Mouse (Mus musculus): ENCODE measurements around the gene Strn4. TPM values are rescaled to one million over a fixed set of nuclear protein-coding genes. Genes with fewer than 3 reads are reported as not detected.

The Strn4 gene
- 252 and 277 TPM in 2 replicates for polyA plus RNA-seq (2012; rRNA removed)

DNA sequence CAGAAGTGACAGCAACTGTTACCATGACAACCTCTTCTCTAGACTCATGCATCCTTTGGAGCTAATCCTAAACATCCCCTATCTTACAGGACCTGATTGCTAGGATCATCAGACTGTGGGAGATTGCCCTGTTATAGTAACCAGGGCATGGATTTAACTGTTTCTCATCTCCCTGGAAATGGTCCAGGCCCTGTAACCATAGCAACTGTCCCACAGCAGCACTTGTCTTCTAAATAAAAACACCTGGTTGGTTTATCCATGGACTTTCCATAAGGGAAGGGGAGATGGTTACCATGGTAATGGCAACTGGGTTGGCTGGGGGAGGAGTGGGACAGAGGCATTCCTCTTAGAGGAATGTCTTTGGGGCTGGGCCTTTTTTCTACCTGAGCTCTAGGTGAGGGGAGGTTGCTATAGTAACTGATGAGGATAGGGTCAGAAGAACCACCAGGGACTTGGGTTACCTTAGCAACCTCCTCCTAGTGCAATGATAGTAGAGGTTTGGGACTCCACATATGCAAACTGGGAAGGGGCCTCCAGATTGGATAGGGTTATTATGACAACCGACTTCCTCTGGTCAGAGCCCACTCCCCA is at the start of gene Strn4:
Gene Strn4, plus strand, starts transcription at position 539 of the 591 bp plus-strand sequence.

DNA sequence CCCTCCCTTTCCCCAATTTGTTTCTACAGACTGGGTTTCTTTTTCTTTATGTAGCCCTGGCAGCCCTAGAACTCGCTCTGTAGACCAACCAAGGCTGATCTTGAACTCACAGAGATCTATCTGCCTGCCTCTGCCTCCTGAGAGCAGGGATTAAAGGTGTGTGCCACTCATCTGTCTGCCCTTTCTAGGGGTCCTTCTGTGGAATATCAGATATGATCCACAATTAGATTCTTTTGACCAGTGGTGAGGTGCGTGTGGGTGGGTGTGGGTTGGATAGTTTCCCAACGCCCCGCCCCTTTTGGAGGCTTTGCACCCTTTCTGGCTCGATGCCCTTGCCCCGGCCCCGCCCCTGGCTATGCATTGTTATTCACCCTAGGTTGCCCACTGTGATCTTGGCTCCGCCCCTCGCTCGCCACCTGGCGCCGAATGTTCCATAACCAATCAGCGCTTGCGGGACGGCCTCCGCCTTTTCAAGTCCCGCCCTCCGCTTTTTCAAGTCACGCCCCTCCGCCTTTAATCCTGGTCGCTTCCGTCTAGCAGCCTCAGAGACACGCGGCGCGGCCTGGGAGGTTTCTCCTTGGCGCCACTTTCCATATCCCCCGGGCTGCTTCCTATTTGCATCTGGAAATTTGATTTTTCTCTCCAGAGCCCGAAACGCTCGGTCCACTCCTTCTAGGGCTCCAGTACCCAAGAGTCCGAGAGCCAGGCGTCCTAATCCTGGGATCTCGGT is 34.7 kb upstream of the Strn4 start, which contains the start of gene Slc1a5:
Gene Slc1a5, plus strand, starts transcription at position 516 of the 730 bp plus-strand sequence.

GRCm38 (mm10) chr7:16816475-16817122 is 910 bp downstream of the Strn4 start, which contains the start of gene Fkrp:
Gene Fkrp (minus strand): TSS chr7:16816732.

GRCm38 (mm10) chr7:16842645-16843063 is 27.0 kb downstream of the Strn4 start, which contains the start of gene Prkd2:
Gene Prkd2 (plus strand): TSS chr7:16842902.

GRCm38 (mm10) chr7:16875310-16875325 is 59.4 kb downstream of the Strn4 start, which contains the start of gene Dact3:
Gene Dact3 (plus strand): TSS chr7:16875317.

Other genes with a start within 250 kb of the Strn4 start
- 32.1 and 43.7 TPM in 2 replicates for gene Arhgap35, start 200.9 kb upstream of the Strn4 start, polyA plus RNA-seq (2012; rRNA removed)
- not detected in 2 replicates for gene Ceacam15, start 140.2 kb upstream of the Strn4 start, polyA plus RNA-seq (2012; rRNA removed)
- not detected in 2 replicates for gene Ceacam9, start 94.0 kb upstream of the Strn4 start, polyA plus RNA-seq (2012; rRNA removed)
- 428 and 496 TPM in 2 replicates for gene Ap2s1, start 77.5 kb upstream of the Strn4 start, polyA plus RNA-seq (2012; rRNA removed)
- 139 and 161 TPM in 2 replicates for gene Slc1a5, start 34.5 kb upstream of the Strn4 start, polyA plus RNA-seq (2012; rRNA removed)
- gene Fkrp, start 843 bp downstream of the Strn4 start, polyA plus RNA-seq (2012; rRNA removed), result 57.3 and 74.0 TPM in 2 replicates
- 46.5 and 46.8 TPM in 2 replicates for gene Prkd2, start 27.0 kb downstream of the Strn4 start, polyA plus RNA-seq (2012; rRNA removed)
- 95.2 and 147 TPM in 2 replicates for gene Dact3, start 59.4 kb downstream of the Strn4 start, polyA plus RNA-seq (2012; rRNA removed)
- 19.1 and 23.5 TPM in 2 replicates for gene Gng8, start 75.9 kb downstream of the Strn4 start, polyA plus RNA-seq (2012; rRNA removed)
- gene Ptgir, start 90.6 kb downstream of the Strn4 start, polyA plus RNA-seq (2012; rRNA removed), result 6.1 and 7.4 TPM in 2 replicates
- gene Calm3, start 108.2 kb downstream of the Strn4 start, polyA plus RNA-seq (2012; rRNA removed), result 366 and 378 TPM in 2 replicates
- 6.3 and 6.9 TPM in 2 replicates for gene Pnmal2, start 128.8 kb downstream of the Strn4 start, polyA plus RNA-seq (2012; rRNA removed)
- 0.35 and 0.60 TPM in 2 replicates for gene Pnmal1, start 143.8 kb downstream of the Strn4 start, polyA plus RNA-seq (2012; rRNA removed)
- gene Gm42372, start 167.2 kb downstream of the Strn4 start, polyA plus RNA-seq (2012; rRNA removed), result not detected in 2 replicates
- gene Ccdc8, start 176.8 kb downstream of the Strn4 start, polyA plus RNA-seq (2012; rRNA removed), result 32.5 and 34.4 TPM in 2 replicates
- gene Ppp5c, start 212.0 kb downstream of the Strn4 start, polyA plus RNA-seq (2012; rRNA removed), result 213 and 231 TPM in 2 replicates
- 1.9 and 3.2 TPM in 2 replicates for gene Hif3a, start 246.5 kb downstream of the Strn4 start, polyA plus RNA-seq (2012; rRNA removed)